Mouse (Mus musculus) brain, adult 2 months (tissue): Measurements from ENCODE around the gene Gm43191.
"Not testable (repeated sequence)": the region's sequence is repeated elsewhere in the genome, so short reads cannot be mapped to it uniquely, and the experiment has no call there.

Experiments
- DNase-seq: peaks from one replicate; pipeline ENCODE4 v3.0.0; 2011; ENCODE audit warnings: low read depth, low spot score

Gene Gm43191

GRCm38 (mm10) chr3:116661870-116662414, 19.1 kb downstream of the Gm43191 start:
- no peak for DNase-seq

DNA sequence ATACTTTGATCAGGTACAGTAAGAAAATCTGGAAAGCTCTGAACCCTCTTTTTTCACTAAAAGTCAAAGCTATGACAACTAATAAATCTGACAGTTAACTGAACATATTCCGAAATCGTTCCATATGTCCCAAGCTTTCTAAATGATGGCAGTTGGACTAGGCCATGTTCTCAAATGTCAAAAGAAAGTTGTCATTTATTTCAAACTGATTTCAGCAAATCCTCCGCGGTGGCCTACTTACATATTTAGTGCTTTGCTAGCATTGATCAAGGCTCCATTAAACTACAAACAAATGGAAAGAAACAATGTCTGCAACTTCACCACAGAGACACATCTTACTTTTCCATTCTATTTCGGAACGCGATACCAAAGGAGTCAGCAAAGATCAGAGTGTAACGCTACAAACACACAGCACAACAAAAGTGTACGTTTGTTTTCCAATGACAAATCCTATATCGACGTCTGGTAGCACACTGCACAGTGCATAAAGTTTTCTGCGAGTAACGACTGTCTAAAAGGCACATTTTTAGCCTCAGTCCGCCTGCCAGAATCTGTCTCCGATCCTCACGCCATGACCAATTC, 19.7 kb downstream of the Gm43191 start:
- peak; percentile 21 for DNase-seq

- no peak for DNase-seq
These were observed 21.1 kb downstream of the Gm43191 start for GRCm38 (mm10) chr3:116659856-116660430.

DNA sequence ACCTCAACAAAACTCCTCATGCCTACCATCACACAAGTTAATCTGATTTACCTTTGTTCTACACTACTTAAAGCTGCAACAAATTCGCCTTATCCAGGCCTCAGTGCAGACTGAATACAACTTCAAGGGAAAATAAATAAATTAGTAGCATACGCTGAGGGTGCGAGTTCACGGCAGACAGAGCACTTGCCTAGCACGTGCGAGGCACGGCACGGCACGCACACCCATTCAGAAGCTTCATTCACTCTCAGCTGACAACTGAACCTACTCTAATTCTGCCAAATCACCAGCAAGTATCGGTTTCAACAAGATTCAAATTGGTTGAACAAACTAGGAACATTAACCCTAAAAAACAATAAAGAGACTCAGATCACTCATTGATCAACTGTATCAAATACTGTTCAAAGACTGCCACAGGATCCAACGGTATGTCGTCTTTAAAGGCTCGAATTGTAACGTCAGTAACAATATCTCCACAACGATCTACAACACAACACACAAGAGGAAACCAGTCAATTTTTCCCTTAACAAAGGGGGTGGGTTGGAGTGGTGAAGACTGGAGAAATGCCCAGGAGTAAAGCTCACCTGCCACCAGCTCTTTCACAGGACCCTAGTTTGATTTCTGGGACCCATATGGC, 22.0 kb downstream of the Gm43191 start:
- DNase-seq = no peak

DNA sequence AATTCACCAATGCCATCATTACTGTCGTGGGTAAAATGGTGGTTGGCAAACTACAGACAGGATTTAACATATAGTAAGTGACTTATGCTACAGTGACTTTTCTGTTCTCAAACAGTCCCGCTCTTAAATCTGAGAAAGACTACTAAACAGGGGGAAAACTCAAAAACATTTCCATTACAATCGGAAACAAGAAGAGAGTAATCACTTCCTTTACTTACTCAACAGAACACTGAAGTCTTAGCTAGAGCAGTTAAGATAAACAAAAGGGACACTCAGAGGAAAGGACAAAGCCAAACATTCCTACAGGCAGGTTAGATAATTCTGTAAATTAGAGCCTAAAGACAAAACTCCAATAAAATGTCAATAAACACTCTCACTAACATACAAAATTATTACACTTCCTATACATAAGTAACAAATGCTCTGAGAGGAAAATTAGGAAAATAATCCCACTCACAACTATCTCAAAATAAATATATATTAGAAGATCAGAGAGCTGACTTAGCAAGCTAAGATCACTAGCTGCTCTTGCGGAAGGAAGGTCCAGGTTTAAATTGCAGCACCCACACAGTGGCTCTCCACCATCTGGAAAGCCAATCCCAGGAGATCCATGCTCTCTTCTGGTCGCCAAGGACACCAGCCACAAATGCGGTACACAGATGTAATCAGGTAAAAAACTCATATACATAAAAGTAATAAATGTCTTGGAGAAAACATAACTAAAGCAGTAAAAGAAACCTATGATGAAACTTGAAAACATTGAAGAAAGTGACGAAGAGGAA, 24.7 kb downstream of the Gm43191 start:
- DNase-seq = no peak

DNA sequence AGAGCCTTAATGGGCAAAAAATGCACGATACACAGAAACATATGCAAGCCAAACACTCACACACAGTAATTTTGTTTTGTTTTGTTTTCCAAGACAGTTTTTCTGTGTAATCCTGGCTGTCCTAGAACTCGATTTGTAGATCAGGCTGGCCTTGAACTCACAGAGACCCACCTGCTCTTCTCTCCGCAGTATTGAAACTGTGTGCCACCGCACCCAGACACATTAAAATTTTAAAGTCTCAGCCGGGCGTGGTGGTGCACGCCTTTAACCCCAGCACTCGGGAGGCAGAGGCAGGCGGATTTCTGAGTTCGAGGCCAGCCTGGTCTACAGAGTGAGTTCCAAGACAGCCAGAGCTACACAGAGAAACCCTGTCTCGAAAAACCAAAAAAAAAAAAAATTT, 27.0 kb downstream of the Gm43191 start:
- not testable (repeated sequence) for DNase-seq

DNA sequence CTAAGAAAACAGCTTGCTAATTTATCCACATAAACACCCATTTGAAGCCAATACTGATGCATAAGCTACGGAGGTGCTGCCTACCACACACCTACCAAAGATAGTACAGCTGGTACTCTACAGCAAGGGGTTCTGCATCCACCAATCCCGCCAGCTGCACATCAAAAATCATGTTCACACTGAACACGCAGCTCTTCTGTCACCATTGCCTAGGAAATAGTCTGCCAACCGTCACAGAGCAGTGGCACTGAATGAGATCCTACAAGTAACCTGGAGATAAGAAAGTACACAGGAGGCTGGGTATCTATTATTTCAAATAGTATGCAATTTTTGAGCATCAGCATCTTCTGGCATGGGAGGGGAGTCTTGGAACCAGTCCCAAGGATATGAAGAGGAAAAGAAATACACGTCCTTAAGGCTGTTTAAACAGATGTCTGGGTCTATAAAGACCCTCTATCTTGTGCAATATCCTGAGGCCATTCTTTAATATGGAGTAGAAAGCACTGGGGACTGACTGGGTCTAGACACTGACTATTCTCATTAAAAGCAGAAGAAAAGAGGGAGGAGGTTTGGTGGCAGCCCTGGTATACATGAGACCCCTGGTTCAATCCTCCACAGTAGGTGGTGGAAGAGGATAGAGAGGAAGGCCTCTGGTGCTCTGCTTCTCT, 27.6 kb downstream of the Gm43191 start:
- peak; percentile 37 for DNase-seq

DNA sequence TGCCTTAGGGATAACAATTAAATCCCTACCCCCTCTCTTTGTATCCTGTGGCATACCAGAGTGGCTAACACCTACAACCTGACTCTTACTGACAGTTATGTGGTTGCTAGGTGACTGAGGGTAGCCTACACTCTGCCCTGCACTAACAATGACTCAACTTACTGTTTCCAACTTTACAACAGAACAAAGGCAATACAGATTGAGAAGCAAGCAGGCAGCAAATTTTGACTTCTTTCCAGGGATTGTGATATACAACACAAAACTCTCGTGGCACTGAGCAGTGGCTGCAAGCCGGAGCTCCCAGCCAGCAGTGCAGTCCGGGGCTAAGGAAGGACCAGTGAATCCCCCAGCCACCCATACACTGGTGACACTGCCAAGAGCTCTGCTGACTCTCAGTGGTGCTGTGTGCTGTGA, 29.0 kb downstream of the Gm43191 start:
- peak; percentile 71 for DNase-seq

- DNase-seq = peak; percentile 36
These were observed 30.4 kb downstream of the Gm43191 start for GRCm38 (mm10) chr3:116650698-116651097.

DNA sequence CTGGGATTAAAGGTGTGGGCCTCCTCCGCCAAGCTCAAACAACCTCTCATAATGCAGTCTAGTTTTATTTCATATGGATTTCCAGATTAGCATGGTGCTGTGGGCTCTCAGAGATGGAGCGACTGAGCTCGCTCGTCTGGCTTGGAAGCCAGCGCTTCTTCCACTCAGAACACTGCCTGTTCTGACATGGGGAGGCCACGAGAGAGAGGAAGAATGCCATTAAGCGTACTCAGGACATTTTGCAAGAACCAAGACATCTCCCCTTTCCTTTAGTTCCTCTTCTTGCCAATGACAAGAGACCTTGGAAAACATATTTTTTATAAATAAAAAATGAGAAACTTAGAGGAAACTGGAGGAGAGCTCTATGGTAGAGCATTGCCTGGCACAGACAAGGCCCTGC, 32.3 kb downstream of the Gm43191 start:
- DNase-seq = no peak

DNA sequence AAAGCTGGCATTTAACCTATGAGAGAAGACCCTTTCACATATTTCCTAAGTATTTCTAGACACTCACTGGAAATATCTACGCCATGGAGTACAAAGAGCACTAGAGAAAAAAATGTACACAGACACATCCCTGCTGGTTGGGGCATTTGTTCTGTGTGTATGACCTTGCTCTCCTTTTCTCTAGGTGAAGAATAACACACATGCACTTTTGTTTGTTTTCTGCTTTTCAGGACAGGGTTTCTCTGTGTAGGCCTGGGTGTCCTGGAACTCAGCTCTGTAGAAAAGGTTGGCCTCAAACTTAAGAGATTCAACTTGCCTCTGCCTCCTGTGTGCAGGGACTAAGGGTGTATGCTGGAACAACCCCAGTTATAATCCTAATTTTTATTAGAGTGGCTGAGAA, 34.7 kb downstream of the Gm43191 start:
- DNase-seq = no peak

DNA sequence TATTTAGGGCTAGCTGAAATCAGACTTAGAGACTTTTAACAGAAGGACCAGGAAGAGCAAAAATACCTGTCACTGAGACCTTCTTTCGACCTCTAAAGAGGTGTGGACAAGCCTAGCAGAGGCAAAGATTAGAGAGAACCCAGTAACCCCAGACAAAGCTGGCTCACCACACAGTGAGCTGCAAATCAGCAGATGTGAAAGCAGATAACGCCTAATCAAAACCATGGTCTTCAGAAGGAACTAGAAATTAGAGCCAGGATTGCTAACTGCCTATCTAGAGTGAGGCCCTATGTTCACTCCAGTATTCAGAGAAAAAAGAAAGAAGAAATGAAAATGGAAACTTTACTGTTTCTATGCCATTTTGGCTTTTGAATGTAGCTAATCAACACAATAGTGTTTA, 38.7 kb downstream of the Gm43191 start:
- no peak for DNase-seq

DNA sequence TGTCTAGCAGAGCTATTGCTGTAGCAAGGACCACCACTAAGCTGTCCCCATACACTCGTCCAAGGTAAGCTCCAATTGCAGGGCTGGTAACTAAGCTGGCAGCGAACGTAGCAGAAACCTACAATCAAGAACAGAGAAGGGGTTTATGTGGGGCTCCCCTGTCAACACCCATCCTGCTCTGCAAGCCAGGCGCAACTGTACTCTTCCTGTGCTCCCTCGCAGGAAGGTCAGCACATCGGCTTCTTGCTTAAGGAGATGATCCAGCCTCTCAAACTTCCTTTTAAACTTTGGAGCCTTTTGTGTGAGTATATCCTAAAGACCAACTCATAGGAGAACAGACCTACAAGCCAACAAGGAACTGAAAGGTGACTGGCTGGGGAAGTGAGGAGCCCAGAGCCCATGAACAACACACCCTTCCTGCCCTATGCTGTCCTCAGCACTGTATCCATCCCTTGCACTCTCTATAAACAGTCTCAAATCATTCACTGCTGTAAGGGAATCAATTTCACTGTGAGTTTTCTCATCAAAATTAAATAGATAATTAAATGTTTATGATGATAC, 39.2 kb downstream of the Gm43191 start:
- no peak for DNase-seq

DNA sequence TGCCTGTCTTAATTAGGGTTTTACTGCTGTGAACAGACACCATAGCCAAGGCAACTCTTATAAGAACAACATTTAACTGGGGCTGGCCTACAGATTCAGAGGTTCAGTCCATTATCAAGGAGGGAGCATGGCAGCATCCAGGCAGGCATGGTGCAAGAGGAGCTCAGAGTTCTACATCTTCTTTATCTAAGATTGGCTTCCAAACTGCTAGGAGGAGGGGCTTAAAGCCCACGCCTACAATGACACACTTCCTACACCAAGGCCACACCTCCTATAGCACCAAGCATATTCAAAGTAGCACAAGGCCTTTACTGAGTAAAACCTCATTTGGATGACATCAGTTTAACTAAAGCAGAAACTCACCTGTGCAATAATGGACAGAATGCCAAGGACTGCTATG, 41.0 kb downstream of the Gm43191 start:
- DNase-seq = no peak

GRCm38 (mm10) chr3:116638572-116638971, 42.5 kb downstream of the Gm43191 start:
- no peak for DNase-seq

- no peak for DNase-seq
These were observed 43.2 kb downstream of the Gm43191 start for GRCm38 (mm10) chr3:116637693-116638476.

DNA sequence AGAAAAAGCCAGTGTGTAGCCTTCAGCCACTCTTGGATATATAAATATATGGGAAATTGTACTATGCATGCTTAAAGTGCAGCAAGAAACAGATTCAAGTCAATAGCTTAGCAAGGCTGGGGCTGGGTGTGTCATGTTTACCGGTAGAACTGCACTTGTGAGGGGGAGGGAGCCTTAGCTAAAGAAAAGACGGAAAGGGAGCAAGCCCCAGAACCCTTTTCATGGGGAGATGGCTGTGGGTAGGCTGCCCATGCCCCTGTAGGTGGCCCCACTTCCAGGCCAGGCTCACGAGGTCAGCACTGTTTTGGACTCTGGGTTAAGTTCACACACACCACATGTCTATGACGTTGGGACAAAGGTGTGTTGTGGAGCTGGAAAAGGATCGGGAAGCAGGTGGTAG, 45.3 kb downstream of the Gm43191 start:
- DNase-seq = no peak

GRCm38 (mm10) chr3:116634853-116635252, 46.2 kb downstream of the Gm43191 start:
- DNase-seq = no peak

GRCm38 (mm10) chr3:116634091-116634490, 47.0 kb downstream of the Gm43191 start:
- no peak for DNase-seq

DNA sequence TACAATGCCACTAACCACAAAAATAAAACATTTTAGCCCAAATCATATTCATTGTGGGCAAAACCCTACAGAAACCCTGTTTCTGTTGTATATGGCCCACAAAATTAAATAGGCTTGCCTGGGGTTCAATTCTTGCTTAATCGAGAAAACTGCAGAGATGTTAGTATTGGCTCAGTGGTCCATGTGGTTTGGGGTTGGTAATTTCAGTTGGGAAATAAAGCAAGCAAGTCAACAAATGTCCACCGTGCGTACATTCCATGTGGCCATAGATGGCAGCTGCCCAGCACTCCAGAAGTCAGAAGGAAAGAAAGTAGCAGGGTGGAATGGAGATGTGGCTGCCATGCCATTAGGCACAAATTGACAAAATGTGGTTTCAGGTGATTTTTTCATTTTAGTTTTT, 48.1 kb downstream of the Gm43191 start:
- no peak for DNase-seq

DNA sequence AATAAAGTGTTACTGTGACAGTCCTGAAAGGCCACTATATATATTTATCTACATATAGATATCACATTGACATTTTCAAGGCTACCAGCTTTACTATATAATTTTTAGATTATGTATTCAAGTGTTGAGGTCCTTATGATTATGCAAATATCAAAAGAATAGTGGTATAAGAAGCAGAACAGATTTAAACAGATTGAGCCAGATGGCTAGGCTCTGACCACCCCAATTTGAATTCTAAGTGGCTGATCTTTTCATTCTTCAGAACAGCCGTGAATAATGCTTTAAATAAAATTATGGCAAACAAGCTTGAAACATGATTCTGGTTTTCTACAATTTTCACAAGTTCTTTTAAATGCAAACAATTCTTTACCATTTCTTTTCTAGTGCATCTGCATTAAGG, 49.6 kb downstream of the Gm43191 start:
- DNase-seq = no peak
